Mouse (Mus musculus) bone marrow, adult 2 months (tissue): ENCODE measurements around the gene Hba-x.

Experiments
- CTCF ChIP-seq: fragments of 200-500 bp; IDR thresholded peaks from 2 replicates; pipeline ENCODE4 v1.5.1; 2011; ENCODE audit warnings: low read length, control low read depth; ENCODE audit not compliant: control insufficient read depth, insufficient read depth
- POLR2A ChIP-seq: fragments of 200-500 bp; IDR thresholded peaks from 2 replicates; pipeline ENCODE4 v1.6.1; 2011; ENCODE audit warnings: low read depth, mild to moderate bottlenecking, control low read depth, low read length, borderline replicate concordance; ENCODE audit not compliant: control insufficient read depth

DNA sequence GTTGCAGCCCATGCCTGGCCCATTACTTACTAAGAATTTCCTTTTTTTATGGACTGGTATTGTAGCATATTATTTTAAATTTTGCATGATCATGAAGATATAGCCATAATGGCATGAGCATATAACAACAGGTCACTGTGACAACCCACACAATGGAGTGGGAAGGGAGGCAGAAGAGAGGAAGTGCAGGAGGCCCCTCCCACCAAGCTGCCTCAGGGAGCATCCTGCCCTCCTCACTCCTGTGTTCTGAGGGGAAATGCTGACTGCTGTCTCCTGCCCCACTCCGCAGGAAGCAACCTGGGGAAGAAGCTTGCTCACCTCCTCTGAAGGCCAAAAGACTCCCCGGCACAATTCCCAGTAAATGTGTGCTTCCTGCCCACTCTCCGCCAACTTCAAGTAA is 33.7 kb downstream of the Hba-x start:
- TF ChIP-seq POLR2A = no peak
- no peak for TF ChIP-seq CTCF
